Mouse (Mus musculus) bone marrow macrophage, adult 2 months (primary cell): ENCODE data around the gene Strn. TPM values are rescaled to one million over a fixed set of nuclear protein-coding genes. Genes with fewer than 3 reads are reported as not detected.

ENCODE experiments used
- H3K27ac ChIP-seq: 2 replicates; pipeline ENCODE4 v1.5.1; 2012; ENCODE audit warnings: low read depth, low read length; ENCODE audit not compliant: insufficient read depth
- H3K4me1 ChIP-seq: 2 replicates; pipeline ENCODE4 v1.6.1; 2012; ENCODE audit warnings: low read length; ENCODE audit not compliant: control insufficient read depth, insufficient read depth
- H3K4me3 ChIP-seq: 2 replicates; pipeline ENCODE4 v1.5.1; 2012; ENCODE audit warnings: mild to moderate bottlenecking, low read length, moderate library complexity; ENCODE audit not compliant: insufficient read depth
- CTCF ChIP-seq: IDR thresholded peaks from 2 replicates; pipeline ENCODE4 v1.5.1; 2012; ENCODE audit warnings: low read depth, mild to moderate bottlenecking, low read length, moderate library complexity
- POLR2A ChIP-seq: IDR thresholded peaks from 2 replicates; pipeline ENCODE4 v1.6.1; 2012; ENCODE audit warnings: mild to moderate bottlenecking, low read depth, low read length, borderline replicate concordance
- polyA plus RNA-seq: library from polyadenylated mRNA; stranded (reverse); fragments of >200 nt; gene quantifications from 2 replicates; pipeline ENCODE4 v1.2.4, GENCODE M21; 2012; ENCODE audit not compliant: missing spikeins, insufficient read depth, insufficient read length

The Strn gene
- polyA plus RNA-seq, 1 experiment: 18.7 TPM

DNA sequence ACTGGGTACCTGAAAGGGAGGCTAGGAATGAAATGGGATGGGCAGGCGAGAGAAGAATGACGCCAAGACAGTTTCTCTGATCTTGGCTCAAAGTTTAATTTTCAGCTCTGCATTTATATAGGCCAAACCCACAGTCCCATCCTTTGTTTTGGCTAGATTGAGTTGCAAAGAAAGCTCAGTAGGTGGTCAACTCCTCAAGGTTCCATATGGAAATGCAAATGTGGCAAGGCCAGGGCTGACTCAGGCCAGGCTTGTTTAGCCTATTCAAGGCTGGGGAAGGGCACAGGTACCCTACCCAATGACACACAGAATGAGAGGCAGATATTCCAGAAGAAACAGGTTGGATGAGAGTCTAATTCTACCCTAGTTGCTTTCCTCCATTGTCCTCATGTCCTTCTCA, 101.4 kb downstream of the Strn start:
- no peaks in the 10 kb centered on the region for H3K4me1 ChIP-seq
- no peak overlapping the region for H3K4me3 ChIP-seq
- TF ChIP-seq CTCF (no peak), POLR2A (no peak)
- H3K27ac ChIP-seq: no peak overlapping the region

DNA sequence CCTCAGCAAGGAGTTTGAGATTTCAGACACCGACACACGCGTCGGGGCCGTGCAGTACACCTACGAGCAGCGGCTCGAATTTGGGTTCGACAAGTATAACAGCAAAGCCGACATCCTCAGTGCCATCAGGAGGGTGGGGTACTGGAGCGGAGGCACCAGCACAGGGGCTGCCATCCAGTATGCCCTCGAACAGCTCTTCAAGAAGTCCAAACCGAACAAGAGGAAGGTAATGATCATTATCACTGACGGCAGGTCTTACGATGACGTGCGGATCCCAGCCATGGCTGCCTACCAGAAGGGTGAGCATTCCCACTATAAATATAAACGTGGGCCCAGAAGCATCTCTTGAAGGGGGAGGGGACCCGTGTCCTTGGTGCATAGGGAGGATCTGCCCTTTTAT, 112.1 kb downstream of the Strn start:
- Histone ChIP-seq H3K4me1 (no peaks in the 10 kb centered on the region), H3K27ac (no peak overlapping the region), H3K4me3 (no peak overlapping the region)
- no peak for TF ChIP-seq CTCF
- TF ChIP-seq POLR2A: no peak

GRCm38 (mm10) chr17:78621863-78622262, 115.1 kb downstream of the Strn start:
- no peaks in the 10 kb centered on the region for H3K4me1 ChIP-seq
- no peak overlapping the region for H3K4me3 ChIP-seq
- no peak overlapping the region for H3K27ac ChIP-seq
- TF ChIP-seq CTCF: no peak
- TF ChIP-seq POLR2A: no peak

GRCm38 (mm10) chr17:78620740-78621139, 116.3 kb downstream of the Strn start:
- no peak overlapping the region for H3K27ac ChIP-seq
- H3K4me3 ChIP-seq: no peak overlapping the region
- no peaks in the 10 kb centered on the region for H3K4me1 ChIP-seq
- TF ChIP-seq CTCF (no peak), POLR2A (no peak)

DNA sequence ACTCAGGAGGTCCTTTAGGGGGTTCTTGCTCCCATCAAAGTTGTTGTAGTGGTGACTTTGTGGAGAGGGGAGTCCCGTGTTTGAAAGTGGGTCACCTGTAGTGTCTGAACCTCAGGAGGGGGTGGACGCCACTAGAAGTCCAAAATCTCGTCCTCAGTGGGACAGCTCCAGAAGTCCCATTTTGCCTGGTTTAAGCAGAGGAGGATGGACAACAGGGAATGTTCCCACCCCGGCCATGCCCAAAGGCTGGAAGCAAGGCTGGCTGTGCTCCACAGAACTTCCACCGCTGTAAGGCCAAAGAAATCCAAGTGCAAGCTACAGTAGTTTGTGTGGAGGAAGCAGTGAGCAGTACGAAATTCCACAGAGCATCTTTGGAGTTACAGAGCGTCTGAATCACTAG, 117.0 kb downstream of the Strn start:
- no peak overlapping the region for H3K27ac ChIP-seq
- no peaks in the 10 kb centered on the region for H3K4me1 ChIP-seq
- H3K4me3 ChIP-seq: no peak overlapping the region
- TF ChIP-seq POLR2A (no peak), CTCF (no peak)

DNA sequence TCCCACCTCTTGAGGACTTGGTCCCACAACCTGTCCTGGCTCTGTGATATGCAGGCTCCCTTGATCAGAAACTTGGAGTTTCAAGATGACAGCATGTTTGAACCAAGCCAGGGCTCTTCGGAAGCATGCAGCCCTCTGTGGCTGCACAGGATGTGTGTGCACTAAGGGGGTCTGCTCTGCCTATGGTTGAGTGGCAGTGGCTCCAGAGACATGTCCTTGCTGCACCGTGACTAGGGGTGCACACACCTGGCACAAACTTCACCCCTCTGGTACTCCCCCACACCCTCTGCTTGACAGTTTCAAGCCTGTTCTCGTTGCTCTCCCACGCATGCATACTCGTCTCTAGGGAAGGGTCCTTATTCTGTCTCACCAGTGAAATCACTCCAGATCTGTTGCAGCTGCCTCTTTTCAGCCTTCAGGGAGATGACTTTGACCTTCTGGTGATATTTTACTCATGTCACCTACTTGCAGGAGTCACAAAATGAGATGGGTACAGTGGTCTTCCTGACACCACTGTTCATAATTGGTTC, 118.8 kb downstream of the Strn start:
- Histone ChIP-seq H3K27ac (no peak overlapping the region), H3K4me3 (no peak overlapping the region), H3K4me1 (no peaks in the 10 kb centered on the region)
- TF ChIP-seq POLR2A: no peak
- TF ChIP-seq CTCF: no peak

- Histone ChIP-seq H3K27ac (no peak overlapping the region), H3K4me3 (no peak overlapping the region), H3K4me1 (no peaks in the 10 kb centered on the region)
- no peak for TF ChIP-seq POLR2A
- no peak for TF ChIP-seq CTCF
These were observed 121.9 kb downstream of the Strn start for GRCm38 (mm10) chr17:78615096-78615495.

- TF ChIP-seq CTCF: no peak
- TF ChIP-seq POLR2A: no peak
These were observed 122.5 kb downstream of the Strn start for GRCm38 (mm10) chr17:78614481-78614880.

GRCm38 (mm10) chr17:78611117-78611516, 125.9 kb downstream of the Strn start:
- Histone ChIP-seq H3K4me1 (no peaks in the 10 kb centered on the region), H3K4me3 (no peak overlapping the region), H3K27ac (no peak overlapping the region)
- TF ChIP-seq POLR2A (no peak), CTCF (no peak)

More at GRCm38 (mm10) chr17:78614481-78614880, 122.5 kb downstream of the Strn start:
- Histone ChIP-seq H3K27ac (no peak overlapping the region), H3K4me1 (no peaks in the 10 kb centered on the region), H3K4me3 (no peak overlapping the region)

DNA sequence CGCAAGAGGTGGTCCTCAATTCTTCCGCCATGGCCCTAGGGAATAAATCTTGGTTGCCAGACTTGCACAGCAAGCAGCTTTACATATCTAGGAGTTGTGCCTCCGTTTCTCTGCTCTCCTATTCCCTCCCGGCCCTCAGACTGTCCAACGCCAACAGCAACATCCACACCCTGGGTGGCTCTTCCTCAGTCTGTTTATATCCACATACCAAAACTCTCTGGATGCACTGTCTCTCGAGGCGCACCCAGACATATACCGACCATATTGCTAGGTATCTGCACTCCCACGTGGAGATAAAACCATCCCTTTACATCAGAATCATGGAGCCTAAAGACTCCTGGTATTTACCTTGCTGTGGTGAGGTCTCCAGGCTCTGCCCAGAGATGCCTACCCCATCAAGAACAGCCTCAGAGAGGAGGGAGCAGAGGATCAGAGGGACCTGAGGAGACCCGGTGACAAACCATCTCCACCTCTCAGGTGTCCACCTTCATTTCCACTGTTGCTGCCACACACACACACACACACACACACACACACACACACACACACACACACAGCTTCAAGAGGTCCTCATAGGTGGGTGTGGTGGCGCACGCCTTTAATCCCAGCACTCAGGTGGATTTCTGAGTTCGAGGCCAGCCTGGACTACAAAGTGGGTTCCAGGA, 127.7 kb downstream of the Strn start:
- Histone ChIP-seq H3K27ac (no peak overlapping the region), H3K4me3 (no peak overlapping the region), H3K4me1 (no peaks in the 10 kb centered on the region)
- no peak for TF ChIP-seq CTCF
- no peak for TF ChIP-seq POLR2A

- H3K27ac ChIP-seq: no peak overlapping the region
- TF ChIP-seq CTCF (no peak), POLR2A (no peak)
- no peak overlapping the region for H3K4me3 ChIP-seq
- no peaks in the 10 kb centered on the region for H3K4me1 ChIP-seq
These were observed 128.3 kb downstream of the Strn start for GRCm38 (mm10) chr17:78608716-78609115.
